ENCODE assay signal across 20 mouse cellular contexts in the genomic region with DNA sequence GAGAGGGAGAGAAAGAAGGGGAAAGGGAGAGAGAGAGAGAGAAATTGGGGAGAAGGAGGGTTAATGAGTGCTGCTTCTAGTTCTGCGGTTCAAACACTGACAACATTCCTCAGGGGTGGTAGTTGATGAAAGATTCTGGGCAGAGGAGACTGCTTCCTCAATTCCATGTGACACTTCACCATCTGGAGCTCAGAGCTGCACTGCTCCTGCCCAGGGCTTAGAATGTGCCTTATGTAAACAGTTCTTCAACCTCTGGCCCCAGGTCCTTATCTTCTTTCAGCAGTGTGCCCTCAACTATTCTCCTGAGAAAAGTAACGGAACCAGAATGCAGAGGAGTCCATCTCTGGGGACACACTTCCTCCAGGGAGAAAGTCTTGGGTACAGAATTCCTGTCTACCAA. TPM values are rescaled to one million over a fixed set of nuclear protein-coding genes. Genes with fewer than 3 reads are reported as not detected.
DNase-seq lines count a peak whose midpoint lies in the region; ATAC-seq and TF ChIP-seq lines count a peak whose summit lies in the region.
"Had no signal": no experiment of that assay in that cellular context is flagged by ENCODE, and none has a peak within 500 bp of the region (broad histone marks: within the 10 kb centered on the region; RNA-seq: fewer than 3 reads in every experiment).

No protein-coding gene starts in this region.

- no peaks in the 10 kb centered on the region for H3K27me3 ChIP-seq in forebrain, embryonic 15.5 days
- H3K27me3 ChIP-seq in forebrain, embryonic 14.5 days (replicated peaks; ENCODE audit: control insufficient read depth, insufficient read depth, low read length) = no peaks in the 10 kb centered on the region
- H3K27me3 ChIP-seq in liver, embryonic 11.5 days (replicated peaks; ENCODE audit: control insufficient read depth, insufficient read depth, low read length) = no peaks in the 10 kb centered on the region
- no peaks in the 10 kb centered on the region for H3K27me3 ChIP-seq in liver, postnatal 0 days (ENCODE audit: insufficient read depth, low read length)
- no peaks in the 10 kb centered on the region for H3K27me3 ChIP-seq in midbrain, embryonic 16.5 days (ENCODE audit: control insufficient read depth, insufficient read depth, low read depth, low read length)
- H3K27me3 ChIP-seq: limb, embryonic 12.5 days; midbrain, embryonic 15.5 days had no signal

- no peak for TF ChIP-seq CTCF in liver, postnatal 0 days (IDR thresholded peaks at IDR 0.05; ENCODE audit: low read depth)

- no peaks in the 10 kb centered on the region for H3K4me1 ChIP-seq in forebrain, embryonic 15.5 days
- no peaks in the 10 kb centered on the region for H3K4me1 ChIP-seq in forebrain, embryonic 14.5 days (ENCODE audit: control insufficient read depth, insufficient read depth, low read length)
- H3K4me1 ChIP-seq in liver, embryonic 11.5 days (replicated peaks; ENCODE audit: control insufficient read depth, insufficient read depth, low read length) = no peaks in the 10 kb centered on the region
- H3K4me1 ChIP-seq in liver, postnatal 0 days (ENCODE audit: insufficient read depth) = no peaks in the 10 kb centered on the region
- H3K4me1 ChIP-seq in midbrain, embryonic 16.5 days (ENCODE audit: control insufficient read depth, insufficient read depth, low read length) = no peaks in the 10 kb centered on the region
- H3K4me1 ChIP-seq: forebrain, embryonic 10.5 days; limb, embryonic 12.5 days; midbrain, embryonic 15.5 days had no signal

- peak; percentile 57; the same call in 1 of the 2 replicates for ATAC-seq in forebrain, embryonic 15.5 days (replicated peaks)
- no peak for ATAC-seq in forebrain, embryonic 14.5 days
- ATAC-seq in liver, embryonic 11.5 days (replicated peaks; ENCODE audit: low FRiP score) = 0 out of 2 replicates have a peak, but pooled peaks have one; percentile 51
- no peak for ATAC-seq in liver, postnatal 0 days
- no peak for ATAC-seq in midbrain, embryonic 16.5 days
- ATAC-seq: hindbrain, embryonic 16.5 days; midbrain, embryonic 15.5 days had no signal

- H3K27ac ChIP-seq in forebrain, embryonic 15.5 days (replicated peaks) = no peak overlapping the region
- no peak overlapping the region for H3K27ac ChIP-seq in forebrain, embryonic 14.5 days (ENCODE audit: low read depth, low read length)
- no peak overlapping the region for H3K27ac ChIP-seq in liver, embryonic 11.5 days (ENCODE audit: low read depth, low read length)
- H3K27ac ChIP-seq in liver, postnatal 0 days (ENCODE audit: low read depth) = no peak overlapping the region
- H3K27ac ChIP-seq in midbrain, embryonic 16.5 days (ENCODE audit: low read length) = no peak overlapping the region
- H3K27ac ChIP-seq: forebrain, embryonic 10.5 days; limb, embryonic 12.5 days; macrophage; midbrain, embryonic 15.5 days had no signal

- no peak overlapping the region for H3K4me3 ChIP-seq in forebrain, embryonic 15.5 days
- H3K4me3 ChIP-seq in forebrain, embryonic 14.5 days (ENCODE audit: low read depth, low read length) = no peak overlapping the region
- H3K4me3 ChIP-seq in liver, embryonic 11.5 days (ENCODE audit: low read depth, low read length) = no peak overlapping the region
- no peak overlapping the region for H3K4me3 ChIP-seq in liver, postnatal 0 days (ENCODE audit: low read depth, low read length)
- H3K4me3 ChIP-seq in midbrain, embryonic 16.5 days (ENCODE audit: low read depth, low read length) = no peak overlapping the region
- H3K4me3 ChIP-seq: forebrain, embryonic 10.5 days; limb, embryonic 12.5 days; midbrain, embryonic 15.5 days had no signal

- H3K4me2 ChIP-seq in forebrain, embryonic 15.5 days (replicated peaks) = no peak overlapping the region
- no peak overlapping the region for H3K4me2 ChIP-seq in forebrain, embryonic 14.5 days (ENCODE audit: low read length)
- no peak overlapping the region for H3K4me2 ChIP-seq in liver, embryonic 11.5 days
- no peak overlapping the region for H3K4me2 ChIP-seq in liver, postnatal 0 days (ENCODE audit: low read depth, low read length)
- no peak overlapping the region for H3K4me2 ChIP-seq in midbrain, embryonic 16.5 days (ENCODE audit: low read length)
- H3K4me2 ChIP-seq: limb, embryonic 12.5 days; midbrain, embryonic 15.5 days had no signal

- no peaks in the 10 kb centered on the region for H3K36me3 ChIP-seq in forebrain, embryonic 15.5 days
- no peaks in the 10 kb centered on the region for H3K36me3 ChIP-seq in forebrain, embryonic 14.5 days (ENCODE audit: control insufficient read depth, insufficient read depth, low read length)
- H3K36me3 ChIP-seq in liver, embryonic 11.5 days (ENCODE audit: control insufficient read depth, insufficient read depth, low read length) = no peaks in the 10 kb centered on the region
- H3K36me3 ChIP-seq in liver, postnatal 0 days (replicated peaks; ENCODE audit: insufficient read depth, low read length) = no peaks in the 10 kb centered on the region
- H3K36me3 ChIP-seq in midbrain, embryonic 16.5 days (ENCODE audit: control insufficient read depth, insufficient read depth, low read length) = no peaks in the 10 kb centered on the region
- H3K36me3 ChIP-seq: forebrain, embryonic 10.5 days; limb, embryonic 12.5 days; midbrain, embryonic 15.5 days had no signal

- no peaks in the 10 kb centered on the region for H3K9me3 ChIP-seq in forebrain, embryonic 15.5 days
- no peaks in the 10 kb centered on the region for H3K9me3 ChIP-seq in forebrain, embryonic 14.5 days (replicated peaks; ENCODE audit: control insufficient read depth, low read length)
- H3K9me3 ChIP-seq in liver, embryonic 11.5 days (ENCODE audit: control insufficient read depth, low read length) = no peaks in the 10 kb centered on the region
- no peaks in the 10 kb centered on the region for H3K9me3 ChIP-seq in liver, postnatal 0 days (ENCODE audit: low read length)
- H3K9me3 ChIP-seq in midbrain, embryonic 16.5 days (replicated peaks; ENCODE audit: control insufficient read depth, low read length, poor library complexity, severe bottlenecking) = no peaks in the 10 kb centered on the region
- H3K9me3 ChIP-seq: forebrain, embryonic 10.5 days; limb, embryonic 12.5 days; midbrain, embryonic 15.5 days had no signal

- DNase-seq in forebrain, embryonic 14.5 days (ENCODE audit: low spot score) = no peak
- DNase-seq in liver, embryonic 11.5 days (ENCODE audit: low spot score) = no peak
- no peak for DNase-seq in liver, postnatal 0 days
- DNase-seq in embryo, embryonic 11.5 days (ENCODE audit: low read depth, low spot score) = peak; percentile 3
- DNase-seq in mesoderm, embryonic 11.5 days (ENCODE audit: low read depth, low spot score) = peak; percentile 9
- no peak for DNase-seq in cerebellum, adult 11 months
- DNase-seq: adrenal gland, postnatal 14 days; gastrocnemius, postnatal 14 days; kidney, adult 8-10 months; right cerebral cortex, postnatal 4 days; thymus, postnatal 14 days had no signal

- WGBS in forebrain, embryonic 15.5 days = 74% methylated on average over 2 of the region's 2 CpGs
- WGBS in forebrain, embryonic 14.5 days = 82% methylated on average over 2 of the region's 2 CpGs
- WGBS in liver, embryonic 11.5 days = 23% methylated on average over 2 of the region's 2 CpGs
- WGBS in liver, postnatal 0 days (ENCODE audit: insufficient replicate concordance) = 35% methylated on average over 2 of the region's 2 CpGs
- 71% methylated on average over 2 of the region's 2 CpGs for WGBS in midbrain, embryonic 16.5 days

- TF ChIP-seq EP300 in liver, postnatal 0 days (IDR thresholded peaks at IDR 0.05; ENCODE audit: low read depth) = no peak

- H3K9ac ChIP-seq in forebrain, embryonic 15.5 days (replicated peaks) = no peak overlapping the region
- no peak overlapping the region for H3K9ac ChIP-seq in forebrain, embryonic 14.5 days (ENCODE audit: low read length)
- no peak overlapping the region for H3K9ac ChIP-seq in liver, embryonic 11.5 days (ENCODE audit: low read depth, low read length)
- H3K9ac ChIP-seq in liver, postnatal 0 days (replicated peaks) = no peak overlapping the region
- no peak overlapping the region for H3K9ac ChIP-seq in midbrain, embryonic 16.5 days (ENCODE audit: low read depth, low read length)
- H3K9ac ChIP-seq: limb, embryonic 12.5 days; midbrain, embryonic 15.5 days had no signal

RNA-seq across cellular contexts. Expression of gene Stpg2, which starts 43.3 kb away (rescaled TPM):
- polyA plus RNA-seq in forebrain, embryonic 15.5 days (2015; fragmentation: Nextera tagmentation; extraction: Ambion mirVana) = not detected in 2 replicates
- polyA plus RNA-seq in forebrain, embryonic 14.5 days (2014; fragmentation: Nextera tagmentation; extraction: Ambion mirVana) = 0.10 TPM in 1 of 2 replicates, not detected in the other
- polyA plus RNA-seq in liver, embryonic 11.5 days (2014; fragmentation: Nextera tagmentation; extraction: Ambion mirVana) = not detected in 2 replicates
- polyA plus RNA-seq in liver, postnatal 0 days (2015; fragmentation: Nextera tagmentation; extraction: Ambion mirVana) = not detected in 2 replicates
- polyA plus RNA-seq in midbrain, embryonic 16.5 days (2015; fragmentation: Nextera tagmentation; extraction: Ambion mirVana) = 0.09 TPM in 1 of 2 replicates, not detected in the other
- polyA plus RNA-seq: heart, embryonic 14.5 days; hindbrain, embryonic 16.5 days; large intestine, adult 2 months; macrophage had no signal

Comparison
In these comparisons a context has a peak if more than half of its experiments do, and no peak if none do; other contexts are left out.
1. ATAC-seq: peak in forebrain, embryonic 15.5 days (single experiment) and liver, embryonic 11.5 days (single experiment); none in forebrain, embryonic 14.5 days (single experiment), liver, postnatal 0 days (single experiment) and midbrain, embryonic 16.5 days (single experiment).
2. DNase-seq: peak in embryo, embryonic 11.5 days (single experiment) and mesoderm, embryonic 11.5 days (single experiment); none in forebrain, embryonic 14.5 days (single experiment), liver, embryonic 11.5 days (single experiment), liver, postnatal 0 days (single experiment) and cerebellum, adult 11 months (single experiment).